Mouse (Mus musculus) brain, embryonic 14.5 days (tissue): ENCODE data around the gene Paqr4. TPM values are rescaled to one million over a fixed set of nuclear protein-coding genes. Genes with fewer than 3 reads are reported as not detected.
A peak's percentile ranks its signal among the peaks of the same experiment; 100 is the strongest.

Experiments used
- DNase-seq: peaks from one replicate; pipeline ENCODE4 v3.0.0-alpha.2; 2011; ENCODE audit warnings: low read depth
- CTCF ChIP-seq: fragments of 200-500 bp; IDR thresholded peaks from 2 replicates; pipeline ENCODE4 v1.5.1; 2012; ENCODE audit warnings: inconsistent platforms, mild to moderate bottlenecking, moderate library complexity, borderline replicate concordance; ENCODE audit not compliant: insufficient read depth, insufficient read length; ENCODE audit errors: extremely low read depth
- POLR2A ChIP-seq: fragments of 200-500 bp; IDR thresholded peaks from 2 replicates; pipeline ENCODE4 v1.6.1; 2012; ENCODE audit warnings: mild to moderate bottlenecking, inconsistent platforms, borderline replicate concordance; ENCODE audit not compliant: poor library complexity, insufficient read depth, insufficient read length, severe bottlenecking; ENCODE audit errors: extremely low read depth
- polyA plus RNA-seq: library from polyadenylated mRNA; depleted of rRNA; stranded (reverse); fragments of >200 nt; gene quantifications from 2 replicates; pipeline ENCODE4 v1.2.3, GENCODE M21; 2012

Gene Paqr4
- polyA plus RNA-seq, 1 experiment = 41.0 TPM

- no peak for DNase-seq
- TF ChIP-seq CTCF = no peak
- no peak for TF ChIP-seq POLR2A
These were observed 6.8 kb upstream of the Paqr4 start for GRCm38 (mm10) chr17:23747471-23747870.

- no peak for TF ChIP-seq CTCF
- TF ChIP-seq POLR2A = no peak
- no peak for DNase-seq
These were observed 6.1 kb upstream of the Paqr4 start for GRCm38 (mm10) chr17:23746767-23747166.

- DNase-seq = peak; percentile 26
- TF ChIP-seq POLR2A = no peak
- TF ChIP-seq CTCF = peak; percentile 22; the same call in 1 of the 2 replicates
These were observed 5.6 kb upstream of the Paqr4 start for GRCm38 (mm10) chr17:23746311-23746710.

DNA sequence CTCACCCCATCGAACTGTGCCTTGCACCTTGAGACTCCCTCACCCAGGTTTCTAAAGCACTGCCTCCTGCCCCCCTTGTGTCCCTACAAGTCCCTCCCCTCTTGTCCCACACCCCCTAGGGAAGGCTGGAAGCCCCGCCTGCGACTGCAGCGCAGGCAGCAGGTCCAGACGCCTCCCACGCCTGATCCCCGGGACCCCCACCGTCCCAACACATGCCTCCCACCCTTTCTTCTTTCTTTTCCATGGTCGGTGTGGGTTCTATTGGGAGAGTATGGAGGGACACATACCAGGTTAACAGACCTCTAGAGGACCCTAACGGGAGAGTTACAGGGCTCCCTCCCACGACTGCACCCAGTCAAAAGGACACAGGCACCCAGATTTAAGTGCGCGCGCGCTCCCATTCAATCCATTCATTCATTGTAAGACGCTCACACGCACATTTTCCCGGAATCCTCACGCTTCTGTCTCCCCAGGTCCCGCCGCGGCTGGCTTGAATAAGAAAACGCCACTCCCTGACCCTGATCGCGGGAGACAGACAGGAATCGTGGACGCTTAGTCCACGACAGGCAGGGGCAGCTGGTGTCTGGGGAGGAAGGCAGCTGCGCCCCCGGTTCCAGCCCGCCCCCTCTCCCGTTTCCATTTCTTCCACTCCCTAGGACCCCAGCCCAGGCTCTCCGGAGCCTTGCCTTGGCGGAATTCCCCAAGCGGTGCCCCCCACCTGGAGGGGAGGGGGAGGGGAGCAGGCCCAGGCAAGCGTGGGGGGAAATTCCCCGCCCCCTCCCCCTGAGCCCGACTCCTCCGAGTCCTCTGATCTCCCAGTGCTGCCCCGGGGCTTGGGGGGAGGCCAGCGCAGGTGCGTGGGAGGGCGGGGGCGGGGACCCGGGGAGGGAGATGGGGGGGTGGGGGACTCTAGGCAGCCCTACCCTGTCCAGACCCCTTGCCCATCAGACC is 4.9 kb upstream of the Paqr4 start, which contains the start of gene Kremen2:
Gene Kremen2, minus strand, starts transcription at position 533 of the 951 bp plus-strand sequence.
- peak; percentile 61 for DNase-seq

GRCm38 (mm10) chr17:23744651-23745050 is 4.0 kb upstream of the Paqr4 start:
- no peak for DNase-seq
- TF ChIP-seq POLR2A (no peak), CTCF (no peak)

More for the DNA sequence above, 4.9 kb upstream of the Paqr4 start, which contains the start of gene Kremen2:
- TF ChIP-seq CTCF (no peak), POLR2A (no peak)

- no peak for TF ChIP-seq CTCF
- no peak for TF ChIP-seq POLR2A
- no peak for DNase-seq
These were observed 3.4 kb upstream of the Paqr4 start for GRCm38 (mm10) chr17:23744076-23744475.

GRCm38 (mm10) chr17:23742941-23743340 is 2.3 kb upstream of the Paqr4 start:
- no peak for DNase-seq
- TF ChIP-seq POLR2A (no peak), CTCF (no peak)

- TF ChIP-seq POLR2A = no peak
- no peak for TF ChIP-seq CTCF
These were observed 1.6 kb upstream of the Paqr4 start for GRCm38 (mm10) chr17:23742210-23742793.

DNA sequence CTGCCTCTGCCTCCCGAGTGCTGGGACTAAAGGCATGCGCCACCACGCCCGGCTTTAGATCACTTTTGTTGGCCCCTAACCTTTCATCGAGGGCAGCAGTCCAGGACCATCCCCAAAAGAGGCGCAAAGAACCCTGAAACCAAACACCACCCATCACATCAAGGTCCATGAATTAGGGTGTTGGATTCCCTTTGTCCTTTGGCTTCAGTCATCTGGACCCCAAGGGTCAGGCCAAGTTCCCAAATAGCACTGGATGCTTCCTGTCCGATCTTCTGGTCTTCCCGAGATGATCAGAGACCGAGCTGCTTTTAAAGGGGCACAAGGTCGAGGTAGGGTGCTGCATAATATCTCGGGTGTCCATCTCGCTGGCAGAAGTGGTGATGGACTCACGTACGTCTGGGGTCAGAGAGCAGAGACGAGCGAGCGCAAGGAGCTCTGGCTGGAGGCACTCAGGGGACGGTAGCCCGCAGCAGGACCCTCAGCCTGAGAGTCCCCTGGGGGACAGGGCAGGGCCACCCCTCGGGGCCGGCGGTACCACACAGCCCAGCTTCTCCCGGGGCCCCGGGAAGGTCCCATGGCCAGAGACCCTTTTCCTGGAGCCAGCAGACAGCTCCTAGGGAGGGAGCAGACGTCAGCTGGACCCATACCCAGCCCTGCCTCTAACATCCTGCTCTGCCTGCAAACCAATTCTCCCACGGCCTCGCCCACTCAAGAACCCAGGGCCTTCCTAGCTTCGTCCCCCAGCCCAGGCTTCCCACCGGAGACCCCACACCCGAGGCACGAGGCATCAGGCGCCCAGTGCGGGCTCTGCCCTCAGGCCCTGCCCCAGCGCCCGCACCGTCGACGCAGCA is 917 bp upstream of the Paqr4 start:
- TF ChIP-seq POLR2A (no peak), CTCF (no peak)
- no peak for DNase-seq

More at GRCm38 (mm10) chr17:23742210-23742793, 1.6 kb upstream of the Paqr4 start:
- DNase-seq = peak; percentile 56

DNA sequence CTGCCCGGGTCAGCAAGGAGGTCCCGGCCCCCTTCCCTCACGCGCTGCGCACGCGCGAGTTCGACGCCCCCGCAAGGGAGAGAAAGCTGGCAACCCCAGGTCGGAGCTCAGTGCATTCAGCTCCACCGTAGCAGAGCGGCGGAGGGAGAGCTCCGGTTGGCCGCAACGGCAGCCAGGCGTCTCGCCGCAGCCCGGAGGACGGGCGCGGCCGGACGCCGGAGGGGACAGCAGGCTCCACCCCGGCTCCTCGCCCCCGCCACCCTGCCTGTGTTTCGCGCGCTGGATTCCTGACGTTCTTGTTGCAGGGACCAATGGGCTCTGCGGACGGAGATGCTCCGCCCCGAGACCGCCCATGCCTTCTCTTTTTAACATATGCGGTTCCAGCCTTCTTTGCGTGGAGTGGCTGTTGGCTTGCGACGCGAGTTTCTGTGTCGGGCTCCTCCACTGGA is 507 bp downstream of the Paqr4 start:
- TF ChIP-seq CTCF = no peak
- TF ChIP-seq POLR2A = peak; percentile 91
- DNase-seq = peak; percentile 96
